Mouse (Mus musculus): ENCODE data around the gene Plcxd1.
"Not testable (repeated sequence)": the region's sequence is repeated elsewhere in the genome, so short reads cannot be mapped to it uniquely, and the experiment has no call there.

Plcxd1 gene

GRCm38 (mm10) chr5:110099656-110100580, at the start of gene Plcxd1:
TSS of gene Plcxd1 (plus strand) at chr5:110099969.
- in situ Hi-C loops (cut with MboI, MseI) = loop anchor here in 1 of 2 experiments (5.0 to 10.0 kb wide), 4 partner anchors 235 to 1905 kb away; no protein-coding TSS in a partner anchor

GRCm38 (mm10) chr5:110057637-110058408, 41.9 kb upstream of the Plcxd1 start:
- in situ Hi-C loops (cut with MboI, MseI) = no loop called here

GRCm38 (mm10) chr5:110072413-110072812, 27.4 kb upstream of the Plcxd1 start, which contains the start of gene Gm17655:
TSS of gene Gm17655 (minus strand) at chr5:110072513.
- in situ Hi-C loops (cut with MboI, MseI) = not testable (repeated sequence)

GRCm38 (mm10) chr5:110082961-110083360, 16.8 kb upstream of the Plcxd1 start:
- in situ Hi-C loops (cut with MboI, MseI) = no loop called here

GRCm38 (mm10) chr5:110086161-110086866, 13.5 kb upstream of the Plcxd1 start:
- in situ Hi-C loops (cut with MboI, MseI) = no loop called here

GRCm38 (mm10) chr5:110091546-110091945, 8.2 kb upstream of the Plcxd1 start:
- in situ Hi-C loops (cut with MboI, MseI) = loop anchor here in 1 of 2 experiments (10.0 kb wide), 2 partner anchors 227 to 1897 kb away; no protein-coding TSS in a partner anchor

- in situ Hi-C loops (cut with MboI, MseI) = loop anchor here in 1 of 2 experiments (10.0 kb wide), 2 partner anchors 229 to 1899 kb away; no protein-coding TSS in a partner anchor
Observed at GRCm38 (mm10) chr5:110094030-110094846, 5.5 kb upstream of the Plcxd1 start, which contains the start of gene Gm35315. TSS of gene Gm35315 (minus strand) at chr5:110094420.

GRCm38 (mm10) chr5:110094847-110095213, 4.9 kb upstream of the Plcxd1 start:
- in situ Hi-C loops (cut with MboI, MseI) = loop anchor here in 1 of 2 experiments (10.0 kb wide), 2 partner anchors 230 to 1900 kb away; no protein-coding TSS in a partner anchor

- in situ Hi-C loops (cut with MboI, MseI) = loop anchor here in 1 of 2 experiments (10.0 kb wide), 2 partner anchors 234 to 1904 kb away; no protein-coding TSS in a partner anchor
Observed at GRCm38 (mm10) chr5:110098991-110099477, 735 bp upstream of the Plcxd1 start.

GRCm38 (mm10) chr5:110100921-110101631, 1.3 kb downstream of the Plcxd1 start:
- in situ Hi-C loops (cut with MboI, MseI) = loop anchor here in 1 of 2 experiments (5.0 to 10.0 kb wide), 2 partner anchors 1164 to 1404 kb away; no protein-coding TSS in a partner anchor

- in situ Hi-C loops (cut with MboI, MseI) = loop anchor here in 1 of 2 experiments (5.0 to 10.0 kb wide), 2 partner anchors 1163 to 1405 kb away; no protein-coding TSS in a partner anchor
Observed at GRCm38 (mm10) chr5:110101716-110102347, 2.1 kb downstream of the Plcxd1 start.

GRCm38 (mm10) chr5:110102429-110102828, 2.7 kb downstream of the Plcxd1 start:
- in situ Hi-C loops (cut with MboI, MseI) = loop anchor here in 1 of 2 experiments (5.0 to 10.0 kb wide), 2 partner anchors 1162 to 1405 kb away; no protein-coding TSS in a partner anchor

- in situ Hi-C loops (cut with MboI, MseI) = loop anchor here in 1 of 2 experiments (5.0 to 10.0 kb wide), 2 partner anchors 1162 to 1406 kb away; no protein-coding TSS in a partner anchor
Observed at GRCm38 (mm10) chr5:110102853-110103625, 3.3 kb downstream of the Plcxd1 start.

- in situ Hi-C loops (cut with MboI, MseI) = loop anchor here in 1 of 2 experiments (5.0 to 10.0 kb wide), 2 partner anchors 1161 to 1407 kb away; no protein-coding TSS in a partner anchor
Observed at GRCm38 (mm10) chr5:110103901-110104615, 4.3 kb downstream of the Plcxd1 start.

- in situ Hi-C loops (cut with MboI, MseI) = loop anchor here (5.0 to 10.0 kb wide), 5 partner anchors 177 to 1407 kb away; no protein-coding TSS in a partner anchor
Observed at GRCm38 (mm10) chr5:110104616-110105380, 5.0 kb downstream of the Plcxd1 start.
